Mouse (Mus musculus) gastrocnemius, postnatal 14 days (tissue): ENCODE data around the gene Hmcn2. TPM values are rescaled to one million over a fixed set of nuclear protein-coding genes. Genes with fewer than 3 reads are reported as not detected.
A peak's percentile ranks its signal among the peaks of the same experiment; 100 is the strongest.

Experiments used
- DNase-seq: peaks from one replicate; pipeline ENCODE4 v3.0.0; 2021; ENCODE audit warnings: mixed read lengths
- intact Hi-C: fragments of 180-260 bp; cut with DNase I; formaldehyde crosslinking; loops from one replicate; pipeline ENCODE4 v1.15.1; 2025; ENCODE audit warnings: low total_unique reads
- total RNA-seq, 2 experiments: library from RNA; stranded (reverse); gene quantifications; 2 replicates each; pipeline ENCODE4 v1.2.3; 2021

Hmcn2 gene
- total RNA-seq, 2 experiments from 2014 or later, result 44.0 to 45.2 TPM

DNA sequence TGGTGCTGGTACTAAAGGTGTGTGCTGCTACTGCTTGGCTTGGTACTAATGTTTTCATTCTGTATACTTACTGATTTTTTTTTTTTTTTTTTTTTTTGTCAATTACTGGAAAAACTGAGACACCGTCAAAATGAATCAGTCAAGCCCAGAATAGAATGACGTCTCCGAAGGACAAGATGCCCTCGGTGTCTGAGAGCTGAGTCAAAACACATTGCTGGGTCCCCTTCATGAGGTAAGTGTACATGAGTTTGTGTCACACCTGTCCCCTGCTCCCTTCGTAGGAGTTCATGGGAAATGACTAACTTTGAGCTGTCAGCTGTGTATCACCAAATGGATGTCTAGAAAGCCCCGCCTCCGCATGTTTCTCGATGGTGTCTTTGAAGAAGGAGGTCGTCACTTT is 11.0 kb upstream of the Hmcn2 start:
- intact Hi-C loops, result loop anchor here (5.0 kb wide), 1 partner anchor 74 kb away; no protein-coding TSS in a partner anchor
- no peak for DNase-seq

DNA sequence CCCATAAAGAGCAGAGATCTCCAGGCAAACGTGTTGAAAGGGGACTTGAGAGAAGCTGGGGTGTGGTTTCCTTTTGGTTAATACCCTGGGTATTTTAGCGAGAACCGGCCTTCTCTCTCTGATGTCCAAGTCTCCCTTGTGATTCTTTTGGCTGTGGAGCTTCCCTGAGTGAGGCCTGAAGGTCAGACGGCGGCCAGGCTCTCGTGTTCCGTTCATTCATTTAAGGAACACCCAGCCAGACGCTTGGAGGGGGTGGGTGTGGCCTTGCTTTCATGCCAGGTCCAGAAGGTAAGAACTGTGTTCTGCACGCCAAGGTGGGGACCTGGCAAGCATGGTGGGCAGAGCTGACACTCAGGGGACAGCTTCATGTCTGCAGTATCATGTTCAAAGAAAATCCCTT is 10.0 kb upstream of the Hmcn2 start:
- peak; percentile 57 for DNase-seq
- intact Hi-C loops, result loop anchor here (5.0 kb wide), 1 partner anchor 73 kb away; no protein-coding TSS in a partner anchor

DNA sequence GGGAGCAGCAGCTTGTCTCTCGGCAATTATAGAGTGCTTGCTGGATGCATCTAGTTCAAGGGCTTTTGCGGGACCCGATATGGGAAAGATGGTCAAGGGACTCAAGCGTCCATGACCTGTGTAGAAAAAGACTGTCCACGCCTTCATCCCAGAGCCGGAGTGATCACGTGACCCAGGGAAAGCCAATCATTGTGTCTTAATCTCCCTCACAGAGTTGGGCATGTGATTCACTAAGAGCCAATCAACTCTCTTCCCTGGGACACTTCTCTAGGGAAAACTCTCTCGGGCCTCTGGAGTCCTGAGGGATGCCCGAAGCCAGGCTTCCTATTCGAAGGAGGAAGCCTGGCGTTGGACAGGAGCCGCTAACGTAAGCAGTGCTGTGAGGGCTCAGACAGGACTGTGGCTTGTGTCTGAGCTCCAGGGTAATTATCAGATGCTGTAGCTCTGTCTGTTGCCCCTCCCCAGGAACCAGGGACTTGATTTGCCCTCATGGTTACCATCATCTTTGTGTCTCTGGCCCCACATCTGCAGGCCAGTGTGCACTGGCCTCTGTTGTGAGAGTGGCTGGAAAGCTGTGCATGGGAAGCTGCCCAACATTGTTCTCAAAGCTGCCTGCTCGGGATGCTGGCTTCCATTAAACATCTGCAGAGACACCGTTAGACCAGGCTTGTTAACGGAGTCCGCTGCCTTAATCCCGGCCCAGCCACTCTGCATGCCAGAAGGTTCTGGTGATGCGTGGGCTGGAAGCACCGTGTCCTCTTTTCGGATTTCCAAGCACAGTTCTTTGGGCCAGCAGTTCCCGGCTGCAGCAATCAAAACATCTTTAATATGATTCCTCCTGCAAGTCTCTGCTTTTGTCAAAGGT is 9.2 kb upstream of the Hmcn2 start:
- intact Hi-C loops, result loop anchor here (5.0 kb wide), 1 partner anchor 72 kb away; no protein-coding TSS in a partner anchor
- peak; percentile 47 for DNase-seq

DNA sequence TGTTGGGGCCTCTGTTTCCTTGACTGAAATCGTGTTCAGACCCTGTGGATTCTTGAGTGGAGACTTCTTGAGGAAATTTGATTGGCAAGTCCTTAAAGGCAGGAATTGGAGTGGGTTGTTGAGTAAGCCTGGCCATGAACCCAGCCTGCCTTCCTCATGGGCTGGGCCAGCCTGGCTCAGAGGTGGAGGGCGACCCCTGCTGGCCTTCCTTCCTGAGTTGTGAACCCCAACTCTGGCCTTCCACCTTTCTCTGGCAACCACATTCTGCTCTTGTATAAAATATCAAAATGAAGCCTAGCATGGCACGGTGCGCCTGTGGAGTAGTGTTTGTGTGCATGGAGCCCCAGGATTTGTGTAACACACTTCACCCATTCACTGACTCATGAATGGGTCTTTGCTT is 8.5 kb upstream of the Hmcn2 start:
- peak; percentile 52 for DNase-seq
- intact Hi-C loops, result no loop called here

- no peak for DNase-seq
- intact Hi-C loops, result no loop called here
Measured at GRCm38 (mm10) chr2:31308257-31308656, 6.0 kb upstream of the Hmcn2 start.

GRCm38 (mm10) chr2:31309549-31309948 is 4.7 kb upstream of the Hmcn2 start:
- DNase-seq, result peak; percentile 68

DNA sequence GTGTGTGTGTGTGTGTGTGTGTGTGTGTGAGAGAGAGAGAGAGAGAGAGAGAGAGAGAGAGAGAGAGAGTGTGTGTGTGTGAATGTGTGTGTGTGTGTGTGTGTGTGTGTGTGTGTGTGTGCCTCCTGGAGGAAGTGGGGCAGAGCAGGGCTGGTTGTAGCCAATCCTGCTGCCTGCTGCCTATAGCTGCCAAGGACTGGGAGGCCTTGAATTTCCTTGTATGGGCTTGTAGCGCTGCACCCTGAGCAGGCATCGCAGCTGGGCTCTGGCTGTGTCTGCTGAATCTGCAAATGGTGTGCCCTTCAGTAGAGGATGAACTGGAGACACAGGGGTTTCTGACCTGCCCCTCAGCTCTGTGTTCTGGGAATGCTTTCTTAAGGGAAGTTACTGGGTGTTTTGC is 3.9 kb downstream of the Hmcn2 start:
- intact Hi-C loops, result no loop called here
- no peak for DNase-seq

More at GRCm38 (mm10) chr2:31309549-31309948, 4.7 kb upstream of the Hmcn2 start:
- intact Hi-C loops, result no loop called here

DNA sequence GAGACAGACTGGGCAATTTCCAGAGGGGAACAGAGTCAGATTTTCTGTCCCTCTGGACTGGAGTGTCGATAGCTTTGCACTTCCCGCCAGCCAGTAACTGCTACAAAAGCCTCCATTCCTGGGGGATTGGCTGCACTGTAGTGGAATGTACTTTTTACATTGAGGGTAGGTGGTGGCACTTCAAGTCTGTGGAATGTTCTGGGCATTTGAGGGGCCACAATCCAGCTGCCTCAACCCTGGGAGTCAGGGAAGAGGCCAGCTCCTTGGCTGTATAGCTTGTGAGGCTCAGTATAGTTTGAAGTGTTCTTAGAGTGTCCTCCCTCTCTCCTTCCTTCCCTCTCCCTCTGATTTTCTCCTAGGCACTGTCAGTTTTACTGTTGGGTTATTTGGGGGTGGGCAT is 5.0 kb downstream of the Hmcn2 start:
- intact Hi-C loops, result no loop called here
- DNase-seq, result no peak

DNA sequence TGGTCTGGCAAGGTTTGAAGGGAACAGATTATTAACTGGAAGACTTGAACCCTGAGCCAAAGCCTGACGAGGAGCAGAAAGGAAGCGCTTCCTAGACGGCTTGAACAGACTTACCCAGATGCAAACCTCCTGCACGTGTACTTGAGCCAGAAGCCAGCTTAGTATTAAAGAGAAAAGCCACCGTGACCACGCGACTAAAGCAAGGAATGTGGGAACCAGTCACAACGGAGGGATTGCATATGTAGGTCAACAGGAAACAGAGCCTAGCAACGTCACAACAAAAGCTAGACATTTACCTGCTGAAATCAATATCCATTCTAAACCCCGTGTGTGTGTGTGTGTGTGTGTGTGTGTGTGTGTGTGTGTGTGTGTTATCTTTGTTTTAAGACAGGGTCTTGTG is 13.0 kb downstream of the Hmcn2 start:
- DNase-seq, result no peak
- intact Hi-C loops, result no loop called here

DNA sequence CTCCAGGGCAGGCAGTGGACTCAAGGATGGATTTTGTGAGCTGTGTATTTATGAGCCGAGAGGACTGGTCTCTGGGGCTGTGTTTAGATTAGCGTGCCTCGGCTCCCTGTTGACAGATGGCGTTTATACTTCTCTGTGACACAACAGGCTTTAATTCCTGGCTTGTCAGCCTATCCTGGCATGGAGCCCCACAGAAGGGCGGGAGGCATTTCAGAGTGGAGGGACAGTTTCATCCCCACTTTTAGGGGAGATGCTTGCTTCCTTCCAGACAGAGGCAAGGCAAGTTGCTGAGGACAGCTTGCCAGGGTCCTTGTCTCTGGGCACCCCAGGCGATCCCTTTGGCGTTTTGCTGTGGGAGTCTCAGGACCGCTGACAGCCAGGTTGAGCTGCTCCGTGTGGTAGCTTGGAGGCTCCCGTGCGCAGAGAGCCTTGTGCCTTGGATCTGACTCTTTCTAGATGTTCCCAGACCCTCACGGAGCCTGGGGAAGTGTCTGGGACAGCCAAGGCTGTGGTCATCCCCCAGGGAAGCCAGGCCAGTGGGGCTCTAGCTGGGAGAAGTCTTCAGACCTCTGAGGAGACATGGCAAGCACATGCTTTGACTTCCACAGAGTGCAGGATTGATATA is 23.6 kb downstream of the Hmcn2 start:
- intact Hi-C loops, result no loop called here
- DNase-seq, result peak; percentile 28

DNA sequence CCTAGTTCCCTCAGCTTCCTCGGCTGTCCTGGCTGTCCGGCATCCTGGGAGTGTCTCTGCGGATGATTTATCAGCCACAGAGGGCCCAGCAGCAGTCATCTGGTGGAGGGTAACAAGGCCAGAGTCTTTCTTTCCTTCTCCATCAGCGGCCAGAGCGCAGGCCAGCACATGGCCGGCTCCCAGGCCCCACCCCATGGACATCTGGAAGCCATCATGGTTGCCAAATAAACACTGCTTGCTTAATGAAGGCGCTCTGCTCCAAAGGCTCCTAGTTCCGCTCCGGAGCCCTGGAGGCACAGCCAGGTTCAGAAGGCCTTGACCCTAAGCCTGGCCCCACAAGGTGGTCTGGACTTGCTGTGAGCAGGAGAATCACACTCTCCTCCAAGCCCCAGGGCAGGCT is 25.6 kb downstream of the Hmcn2 start:
- peak; percentile 86 for DNase-seq
- intact Hi-C loops, result no loop called here

DNA sequence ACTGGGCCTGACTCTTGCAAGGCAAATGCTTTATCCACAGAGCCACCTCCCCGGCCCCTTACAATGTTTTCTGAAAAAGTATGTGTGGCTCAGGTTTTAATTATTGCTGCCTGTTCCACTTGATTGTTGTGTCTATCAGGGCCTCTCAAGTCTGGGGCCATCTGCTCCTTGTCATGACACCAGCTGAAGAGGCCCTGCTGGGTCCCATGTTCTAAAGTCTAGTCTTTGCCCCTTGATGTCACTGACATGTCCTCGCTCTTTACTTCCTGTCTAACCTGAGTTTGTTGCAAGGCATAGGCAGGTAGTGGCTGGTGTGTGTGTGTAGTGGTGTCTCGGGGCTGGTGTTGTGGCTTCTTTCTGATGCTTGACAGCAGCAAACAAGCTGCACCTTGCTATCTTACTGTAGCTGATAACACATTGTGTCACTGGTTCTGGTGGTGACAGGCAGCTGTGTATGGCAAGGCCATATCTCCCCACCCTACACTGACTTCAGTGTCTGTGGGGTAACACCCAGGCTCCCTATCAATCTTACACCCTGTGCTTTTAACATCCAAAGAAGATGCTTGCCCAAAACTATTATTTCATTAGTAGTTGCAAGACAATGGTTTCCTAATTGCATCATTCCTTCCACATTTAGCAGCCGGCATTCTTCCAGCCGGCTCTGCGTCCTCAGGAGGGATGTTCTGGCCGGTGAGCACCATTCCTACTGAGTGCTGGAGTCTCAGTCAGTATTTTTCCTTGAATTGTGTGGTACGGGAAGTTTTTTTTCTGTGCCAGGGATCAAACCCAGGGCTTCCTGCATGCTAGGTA is 27.7 kb downstream of the Hmcn2 start:
- intact Hi-C loops, result no loop called here
- DNase-seq, result no peak

DNA sequence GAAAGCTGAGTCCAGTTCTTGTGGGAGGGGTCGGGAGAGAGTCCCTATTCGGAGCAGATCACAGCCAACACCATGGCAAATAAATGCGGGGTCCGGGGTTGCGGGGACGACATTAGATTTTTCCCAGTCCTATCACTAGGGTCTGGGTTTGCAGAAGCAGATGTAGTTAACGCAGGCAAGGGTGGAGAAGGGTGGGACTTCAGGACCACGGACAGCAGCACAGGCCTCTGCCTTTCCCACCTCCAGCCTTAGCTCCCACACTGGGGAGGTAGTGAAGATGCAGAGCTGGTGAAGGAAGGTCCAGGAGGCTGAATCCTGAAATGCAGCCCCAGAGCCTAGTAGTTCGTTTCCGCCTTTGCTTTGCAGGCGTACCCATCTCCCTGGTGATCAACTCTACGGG is 31.9 kb downstream of the Hmcn2 start:
- DNase-seq, result peak; percentile 36
- intact Hi-C loops, result no loop called here

DNA sequence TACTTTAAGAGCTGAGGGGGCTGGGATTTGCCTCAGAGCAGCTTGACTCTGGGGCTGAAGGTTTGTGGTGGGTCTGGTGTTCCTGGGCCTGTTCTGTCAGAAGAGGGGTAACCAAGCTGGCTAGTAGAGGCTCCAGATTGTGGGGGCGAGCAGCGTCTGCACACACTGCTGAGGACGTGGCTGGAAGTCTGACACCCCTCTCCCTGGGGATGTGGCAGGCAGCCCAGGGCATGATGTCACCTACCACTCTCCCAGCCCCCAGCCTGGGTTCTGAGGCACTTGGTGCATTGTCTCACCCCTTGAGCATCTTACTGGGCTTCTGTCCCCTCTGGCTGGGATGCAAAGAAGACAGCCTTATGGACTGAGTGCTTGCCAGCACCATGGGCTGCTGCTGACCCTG is 34.2 kb downstream of the Hmcn2 start:
- intact Hi-C loops, result no loop called here
- peak; percentile 59 for DNase-seq

DNA sequence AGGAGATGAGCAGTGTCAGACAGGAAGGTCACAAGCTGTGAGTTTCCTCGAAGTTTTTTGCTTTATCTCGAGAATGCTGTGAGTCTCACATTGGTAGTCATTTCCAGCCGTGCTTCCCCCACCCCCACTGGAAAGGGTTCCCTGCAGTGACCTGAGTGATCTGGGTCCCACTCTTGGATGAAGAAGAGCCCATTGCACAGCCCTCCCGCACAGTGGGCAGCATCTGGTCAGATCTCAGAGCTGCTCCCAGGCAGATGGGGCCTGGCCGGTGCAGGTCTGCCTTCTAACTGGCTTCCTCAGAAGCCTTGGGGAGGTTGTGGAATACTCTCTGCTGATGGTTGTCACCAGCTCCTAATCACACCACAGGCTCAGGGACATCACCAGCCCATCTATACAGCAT is 34.6 kb downstream of the Hmcn2 start:
- no peak for DNase-seq
- intact Hi-C loops, result no loop called here

DNA sequence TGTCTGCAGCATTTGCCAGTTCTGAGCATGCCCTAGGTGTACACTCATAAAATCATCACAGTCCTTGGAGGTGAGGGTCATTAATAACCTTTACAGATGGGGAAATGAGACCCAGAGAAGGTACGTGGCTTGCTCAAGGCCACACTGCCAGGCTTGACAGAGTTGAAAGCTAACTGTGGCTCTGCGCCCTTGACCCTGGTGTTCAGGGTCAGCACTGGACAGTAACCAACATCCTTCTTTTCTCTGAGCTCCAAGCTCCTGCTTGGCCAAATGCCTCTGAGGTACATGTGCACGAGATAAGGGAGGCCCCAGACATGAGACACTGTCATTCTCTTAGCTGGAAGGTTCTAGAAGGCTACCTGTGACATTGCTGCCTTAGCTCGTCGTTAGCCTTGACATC is 42.6 kb downstream of the Hmcn2 start:
- no peak for DNase-seq
- intact Hi-C loops, result no loop called here

DNA sequence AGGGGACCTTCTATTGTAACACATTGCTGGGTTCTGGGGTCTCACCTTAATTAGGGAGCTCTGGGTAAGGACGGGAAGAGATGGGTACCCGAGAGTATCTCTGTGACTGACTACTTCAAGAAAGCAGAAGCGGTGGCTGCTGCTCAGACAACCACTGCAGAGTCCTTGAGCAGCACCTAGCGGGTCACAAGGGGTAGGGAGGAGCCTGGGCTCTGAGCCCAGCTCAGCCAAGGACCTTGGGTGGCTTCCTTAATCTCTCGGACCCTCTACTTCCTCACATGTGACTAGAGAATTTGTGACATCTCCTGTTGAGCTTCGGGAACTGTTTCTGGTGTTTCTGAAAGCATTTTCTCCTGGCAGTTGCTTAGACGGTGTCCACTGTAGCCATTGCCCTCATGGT is 45.1 kb downstream of the Hmcn2 start:
- no peak for DNase-seq
- intact Hi-C loops, result no loop called here

DNA sequence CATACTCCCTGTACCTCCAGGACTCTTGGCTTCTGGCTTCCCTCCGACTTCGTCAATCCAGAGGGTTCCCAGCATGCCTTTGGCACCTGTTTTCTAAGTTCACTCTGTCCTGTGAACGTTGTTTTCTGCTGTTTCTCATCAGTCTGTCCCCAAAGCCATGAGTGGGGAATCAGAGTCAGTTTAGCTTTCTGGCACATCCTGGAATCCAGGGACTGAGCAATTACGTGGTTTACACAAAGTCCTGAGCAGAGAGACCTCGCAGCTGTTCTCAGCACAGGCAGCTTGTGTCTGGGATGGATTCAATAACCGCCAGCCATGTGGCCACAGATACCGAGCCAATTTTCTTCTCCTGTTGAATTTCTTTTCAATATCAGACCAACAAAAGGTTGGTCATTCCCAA is 53.0 kb downstream of the Hmcn2 start:
- no peak for DNase-seq
- intact Hi-C loops, result no loop called here

- DNase-seq, result peak; percentile 73
- intact Hi-C loops, result no loop called here
Measured at GRCm38 (mm10) chr2:31371396-31371795, 57.2 kb downstream of the Hmcn2 start.

DNA sequence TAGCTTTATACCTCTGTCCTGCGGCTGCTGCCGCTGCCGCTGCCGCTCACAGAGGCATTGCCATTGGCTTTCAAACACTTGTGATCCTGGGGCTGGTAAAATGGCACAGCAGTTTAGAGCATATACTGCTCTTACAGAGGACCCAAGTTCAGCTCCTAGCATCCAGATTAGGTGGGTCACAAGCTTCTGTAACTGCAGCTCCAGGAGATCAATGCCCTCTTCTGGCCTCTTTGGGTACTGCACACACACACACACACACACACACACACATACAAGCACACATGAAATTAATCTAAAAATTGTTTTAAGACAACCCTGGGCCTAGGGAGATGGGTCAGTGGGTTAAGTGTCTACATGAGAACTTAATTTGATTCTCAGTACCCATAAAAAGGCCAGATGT is 58.0 kb downstream of the Hmcn2 start:
- intact Hi-C loops, result no loop called here
- DNase-seq, result no peak
